Mouse (Mus musculus) skeletal muscle tissue, adult 2 months (tissue): ENCODE measurements around the gene Amigo1.
A peak's percentile ranks its signal among the peaks of the same experiment; 100 is the strongest.

Experiments used
- DNase-seq: peaks from one replicate; pipeline ENCODE4 v3.0.0-alpha.2; 2012; ENCODE audit warnings: low read depth, low spot score

Amigo1 gene

GRCm38 (mm10) chr3:108186098-108187047, at the start of gene Amigo1:
Gene Amigo1 (plus strand): TSS chr3:108186335.
- no peak for DNase-seq

GRCm38 (mm10) chr3:108139113-108139512, 47.0 kb upstream of the Amigo1 start:
- DNase-seq: no peak

- DNase-seq: no peak
These were observed 45.3 kb upstream of the Amigo1 start for GRCm38 (mm10) chr3:108140786-108141185.

- DNase-seq: peak; percentile 88
These were observed 40.3 kb upstream of the Amigo1 start, which contains the start of gene Gnai3 for GRCm38 (mm10) chr3:108145534-108146445. Gene Gnai3 (minus strand): TSS chr3:108146146.

- DNase-seq: no peak
These were observed 39.5 kb upstream of the Amigo1 start for GRCm38 (mm10) chr3:108146671-108147070.

- DNase-seq: peak; percentile 87
These were observed 38.5 kb upstream of the Amigo1 start for GRCm38 (mm10) chr3:108147386-108148235.

- DNase-seq: no peak
These were observed 33.8 kb upstream of the Amigo1 start for GRCm38 (mm10) chr3:108152290-108152689.

GRCm38 (mm10) chr3:108154656-108155055, 31.5 kb upstream of the Amigo1 start, which contains the start of gene Gpr61:
Gene Gpr61 (minus strand): TSS chr3:108154882.
- DNase-seq: no peak

GRCm38 (mm10) chr3:108158383-108159037, 27.6 kb upstream of the Amigo1 start:
- DNase-seq: peak; percentile 82

GRCm38 (mm10) chr3:108164091-108164490, 22.0 kb upstream of the Amigo1 start:
- no peak for DNase-seq

GRCm38 (mm10) chr3:108164807-108165206, 21.3 kb upstream of the Amigo1 start:
- DNase-seq: peak; percentile 76

GRCm38 (mm10) chr3:108165532-108166315, 20.4 kb upstream of the Amigo1 start:
- DNase-seq: no peak

GRCm38 (mm10) chr3:108166486-108167211, 19.5 kb upstream of the Amigo1 start:
- peak; percentile 94 for DNase-seq

GRCm38 (mm10) chr3:108167499-108167898, 18.6 kb upstream of the Amigo1 start:
- peak; percentile 63 for DNase-seq

GRCm38 (mm10) chr3:108169199-108169598, 16.9 kb upstream of the Amigo1 start:
- DNase-seq: no peak

- no peak for DNase-seq
These were observed 11.2 kb upstream of the Amigo1 start for GRCm38 (mm10) chr3:108174672-108175531.

- no peak for DNase-seq
These were observed 7.1 kb upstream of the Amigo1 start for GRCm38 (mm10) chr3:108178756-108179715.
